13 mouse cellular contexts compared by ENCODE assay signal in the genomic region with DNA sequence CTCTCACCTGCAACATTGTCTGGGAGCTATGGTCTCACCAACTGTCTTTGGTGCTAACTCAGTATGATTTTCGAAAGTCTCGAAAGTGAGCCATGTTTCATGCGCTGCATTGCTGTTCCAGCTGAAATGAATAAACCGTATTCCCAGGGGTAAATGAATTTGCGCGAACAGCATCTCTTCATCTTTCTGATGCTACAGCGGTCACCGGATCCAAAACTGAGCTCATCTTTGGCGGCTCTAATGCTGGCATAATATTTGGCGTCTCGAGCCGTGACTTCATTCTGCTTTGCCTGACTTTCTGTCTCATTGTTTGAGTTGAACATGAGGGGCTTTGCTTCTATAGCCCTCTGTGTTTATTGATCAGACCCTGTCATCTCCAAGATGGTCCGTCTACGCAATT.
"Had no signal": no experiment of that assay in that cellular context is flagged by ENCODE, and none has a peak within 500 bp of the region (broad histone marks: within the 10 kb centered on the region; RNA-seq: fewer than 3 reads in every experiment).

No protein-coding gene starts in this region.

- DNase-seq: kidney, postnatal 10 days; kidney, postnatal 4 days; left cerebral cortex, postnatal 4 days; lung, adult 18-20 months; retina, postnatal 1 day; right cerebral cortex, postnatal 4 days; spleen, adult 18-20 months; thymus, postnatal 36 days had no signal

- H3K27me3 ChIP-seq: limb, embryonic 13.5 days; neural tube, embryonic 13.5 days; stomach, embryonic 15.5 days had no signal

- H3K9me3 ChIP-seq: limb, embryonic 13.5 days; neural tube, embryonic 13.5 days; stomach, embryonic 15.5 days had no signal

- H3K4me2 ChIP-seq: limb, embryonic 13.5 days; neural tube, embryonic 13.5 days; stomach, embryonic 15.5 days had no signal

- H3K36me3 ChIP-seq: limb, embryonic 13.5 days; neural tube, embryonic 13.5 days; stomach, embryonic 15.5 days had no signal

- H3K27ac ChIP-seq: layer of hippocampus, adult 2 months; limb, embryonic 13.5 days; liver, embryonic 14.5 days; neural tube, embryonic 13.5 days; stomach, embryonic 15.5 days had no signal

- H3K9ac ChIP-seq: limb, embryonic 13.5 days; liver, embryonic 14.5 days; neural tube, embryonic 13.5 days; stomach, embryonic 15.5 days had no signal

- H3K4me3 ChIP-seq: layer of hippocampus, adult 2 months; limb, embryonic 13.5 days; neural tube, embryonic 13.5 days; stomach, embryonic 15.5 days had no signal

- H3K4me1 ChIP-seq: limb, embryonic 13.5 days; stomach, embryonic 15.5 days had no signal
